Mouse (Mus musculus) small intestine, adult 2 months (tissue): ENCODE measurements around the gene Insm1. TPM values are rescaled to one million over a fixed set of nuclear protein-coding genes. Genes with fewer than 3 reads are reported as not detected.

Experiments used
- H3K27ac ChIP-seq: fragments of 200-500 bp; 2 replicates; pipeline ENCODE4 v1.5.1; 2012; ENCODE audit warnings: low read depth, low read length, control low read depth, inconsistent platforms; ENCODE audit not compliant: insufficient read depth
- H3K27me3 ChIP-seq: fragments of 200-500 bp; 2 replicates; pipeline ENCODE4 v1.6.1; 2012; ENCODE audit warnings: mild to moderate bottlenecking, moderate library complexity, low read length, inconsistent platforms; ENCODE audit not compliant: control insufficient read depth, insufficient read depth
- H3K36me3 ChIP-seq: fragments of 200-500 bp; 2 replicates; pipeline ENCODE4 v1.6.1; 2012; ENCODE audit warnings: mild to moderate bottlenecking, low read length, control low read depth, inconsistent platforms; ENCODE audit not compliant: control insufficient read depth, insufficient read depth
- H3K4me1 ChIP-seq: fragments of 200-500 bp; 2 replicates; pipeline ENCODE4 v1.6.1; 2012; ENCODE audit warnings: low read length, inconsistent platforms, mixed read lengths; ENCODE audit not compliant: control insufficient read depth, insufficient read depth, insufficient read length
- H3K4me3 ChIP-seq: fragments of 200-500 bp; 2 replicates; pipeline ENCODE4 v1.5.1; 2012; ENCODE audit warnings: low read depth, mild to moderate bottlenecking, control low read depth, inconsistent platforms, low read length, moderate library complexity
- CTCF ChIP-seq: fragments of 200-500 bp; IDR thresholded peaks from 2 replicates; pipeline ENCODE4 v1.5.1; 2012; ENCODE audit warnings: low read depth, mild to moderate bottlenecking, control low read depth, inconsistent platforms, low read length, moderate library complexity, mixed read lengths; ENCODE audit not compliant: insufficient replicate concordance, insufficient read length; ENCODE audit errors: extremely low read depth
- POLR2A ChIP-seq: fragments of 200-500 bp; IDR thresholded peaks from 2 replicates; pipeline ENCODE4 v1.6.1; 2012; ENCODE audit warnings: low read depth, mild to moderate bottlenecking, control low read depth, inconsistent platforms, low read length, moderate library complexity
- WGBS: fragments of 180-500 bp; shearing (Covaris S2); methylation state at CpG from one replicate; pipeline ENCODE4 v1.1.7; 2018; 5-methylcytosine and 5-hydroxymethylcytosine counted together
- polyA plus RNA-seq: library from polyadenylated mRNA; depleted of rRNA; stranded (reverse); fragments of >200 nt; gene quantifications from 2 replicates; pipeline ENCODE4 v1.2.3, GENCODE M21; 2012

Insm1 gene
- polyA plus RNA-seq, 1 experiment, result 5.9 TPM

GRCm38 (mm10) chr2:146247576-146247975, 25.9 kb downstream of the Insm1 start:
- WGBS, result 33% methylated on average over 6 of the region's 6 CpGs
- peaks cover 7% of the 10 kb centered on the region for H3K4me1 ChIP-seq
- TF ChIP-seq CTCF, result no peak
- no peak for TF ChIP-seq POLR2A

GRCm38 (mm10) chr2:146249033-146249432, 27.3 kb downstream of the Insm1 start:
- H3K27ac ChIP-seq, result no peak overlapping the region
- no peak overlapping the region for H3K4me3 ChIP-seq
- H3K4me1 ChIP-seq, result peaks cover 7% of the 10 kb centered on the region
- TF ChIP-seq POLR2A (no peak), CTCF (no peak)
- no peaks in the 10 kb centered on the region for H3K27me3 ChIP-seq
- WGBS, result 95% methylated on average over 7 of the region's 7 CpGs
- H3K36me3 ChIP-seq, result peaks cover 17% of the 10 kb centered on the region; the same call in 1 of the 2 replicates

More at GRCm38 (mm10) chr2:146247576-146247975, 25.9 kb downstream of the Insm1 start:
- peaks cover 20% of the 10 kb centered on the region; the same call in 1 of the 2 replicates for H3K36me3 ChIP-seq
- H3K4me3 ChIP-seq, result no peak overlapping the region
- no peak overlapping the region for H3K27ac ChIP-seq
- H3K27me3 ChIP-seq, result no peaks in the 10 kb centered on the region

GRCm38 (mm10) chr2:146250236-146250904, 28.6 kb downstream of the Insm1 start:
- 86% methylated on average over 6 of the region's 6 CpGs for WGBS
- peaks cover 10% of the 10 kb centered on the region; the same call in 1 of the 2 replicates for H3K36me3 ChIP-seq
- peaks cover 7% of the 10 kb centered on the region for H3K4me1 ChIP-seq
- no peak overlapping the region for H3K27ac ChIP-seq
- TF ChIP-seq POLR2A (no peak), CTCF (no peak)
- H3K27me3 ChIP-seq, result no peaks in the 10 kb centered on the region
- H3K4me3 ChIP-seq, result no peak overlapping the region

- no peaks in the 10 kb centered on the region for H3K27me3 ChIP-seq
- H3K4me1 ChIP-seq, result no peaks in the 10 kb centered on the region
- TF ChIP-seq POLR2A (no peak), CTCF (no peak)
- peaks cover 2% of the 10 kb centered on the region for H3K36me3 ChIP-seq
- H3K27ac ChIP-seq, result no peak overlapping the region
- no peak overlapping the region for H3K4me3 ChIP-seq
- WGBS, result 95% methylated on average over 1 of the region's 1 CpGs
Observed at GRCm38 (mm10) chr2:146254387-146254786, 32.7 kb downstream of the Insm1 start.

- Histone ChIP-seq H3K4me3 (no peak overlapping the region), H3K36me3 (peaks cover 2% of the 10 kb centered on the region; the same call in 1 of the 2 replicates), H3K4me1 (no peaks in the 10 kb centered on the region), H3K27me3 (no peaks in the 10 kb centered on the region), H3K27ac (no peak overlapping the region)
- no peak for TF ChIP-seq CTCF
- TF ChIP-seq POLR2A, result no peak
Observed at GRCm38 (mm10) chr2:146255636-146256035, 33.9 kb downstream of the Insm1 start.

GRCm38 (mm10) chr2:146256321-146256875, 34.7 kb downstream of the Insm1 start:
- Histone ChIP-seq H3K36me3 (peaks cover 3% of the 10 kb centered on the region; the same call in 1 of the 2 replicates), H3K27me3 (no peaks in the 10 kb centered on the region), H3K27ac (no peak overlapping the region), H3K4me1 (no peaks in the 10 kb centered on the region), H3K4me3 (no peak overlapping the region)
- WGBS, result 72% methylated on average over 3 of the region's 3 CpGs
- no peak for TF ChIP-seq POLR2A
- TF ChIP-seq CTCF, result no peak

GRCm38 (mm10) chr2:146257037-146257436, 35.3 kb downstream of the Insm1 start:
- no peak overlapping the region for H3K27ac ChIP-seq
- WGBS, result 56% methylated on average over 3 of the region's 3 CpGs
- no peaks in the 10 kb centered on the region for H3K4me1 ChIP-seq
- no peaks in the 10 kb centered on the region for H3K27me3 ChIP-seq
- TF ChIP-seq CTCF (no peak), POLR2A (no peak)
- H3K36me3 ChIP-seq, result peaks cover 3% of the 10 kb centered on the region; the same call in 1 of the 2 replicates
- H3K4me3 ChIP-seq, result no peak overlapping the region
